Mouse (Mus musculus) midbrain, embryonic 11.5 days (tissue): Measurements from ENCODE around the gene Sh3d19. TPM values are rescaled to one million over a fixed set of nuclear protein-coding genes. Genes with fewer than 3 reads are reported as not detected.

ENCODE experiments used
- ATAC-seq: fragments of 200-750 bp; cut with Nextera tagmentation; 2 replicates; pipeline ENCODE4 v1.8.0; 2017; ENCODE audit warnings: moderate TSS enrichment, moderate library complexity; ENCODE audit not compliant: low FRiP score
- DNase-seq: peaks from one replicate; pipeline ENCODE4 v3.0.0; 2015; ENCODE audit warnings: low spot score; ENCODE audit errors: missing footprints
- H3K27ac ChIP-seq: fragments of 300-500 bp; sonication (generic); 2 replicates; pipeline ENCODE4 v1.5.1; 2014; ENCODE audit warnings: low read depth, low read length
- H3K27me3 ChIP-seq: fragments of 300-500 bp; sonication (generic); 2 replicates; pipeline ENCODE4 v1.6.1; 2014; ENCODE audit warnings: mild to moderate bottlenecking, low read length, moderate library complexity, mixed read lengths; ENCODE audit not compliant: control insufficient read depth, insufficient read depth
- H3K36me3 ChIP-seq: fragments of 300-500 bp; sonication (generic); 2 replicates; pipeline ENCODE4 v1.6.1; 2014; ENCODE audit warnings: mild to moderate bottlenecking, low read length, moderate library complexity, mixed read lengths; ENCODE audit not compliant: control insufficient read depth, insufficient read depth
- H3K4me1 ChIP-seq: fragments of 300-500 bp; sonication (generic); 2 replicates; pipeline ENCODE4 v1.6.1; 2014; ENCODE audit warnings: low read length; ENCODE audit not compliant: control insufficient read depth, insufficient read depth
- H3K4me2 ChIP-seq: fragments of 300-500 bp; sonication (generic); 2 replicates; pipeline ENCODE4 v1.6.1; 2014; ENCODE audit warnings: mild to moderate bottlenecking, moderate library complexity
- H3K4me3 ChIP-seq: fragments of 300-500 bp; sonication (generic); 2 replicates; pipeline ENCODE4 v1.5.1; 2014; ENCODE audit warnings: low read depth, low read length
- H3K9ac ChIP-seq: fragments of 300-500 bp; sonication (generic); 2 replicates; pipeline ENCODE4 v1.6.1; 2014; ENCODE audit warnings: low read length
- H3K9me3 ChIP-seq: fragments of 300-500 bp; sonication (generic); 2 replicates; pipeline ENCODE4 v1.6.1; 2016; ENCODE audit warnings: low read length; ENCODE audit not compliant: control insufficient read depth
- WGBS: fragments of 180-500 bp; shearing (Covaris S2); extraction: QIAGEN DNeasy Blood & Tissue Kit; methylation state at CpG from one replicate; pipeline ENCODE4 v1.1.7; 2014; 5-methylcytosine and 5-hydroxymethylcytosine counted together
- polyA plus RNA-seq: library from polyadenylated mRNA; unstranded; fragments of >200 nt; fragmentation: Nextera tagmentation; extraction: Ambion mirVana; gene quantifications from 2 replicates; pipeline ENCODE4 v1.2.1, GENCODE M21; 2014

Gene Sh3d19
- polyA plus RNA-seq, 1 experiment from 2014 or later, result 6.8 TPM

GRCm38 (mm10) chr3:86030566-86030965, 59.7 kb downstream of the Sh3d19 start:
- no peaks in the 10 kb centered on the region for H3K4me1 ChIP-seq
- ATAC-seq, result no peak
- no peak overlapping the region for H3K4me3 ChIP-seq
- H3K4me2 ChIP-seq, result no peak overlapping the region
- H3K27me3 ChIP-seq, result no peaks in the 10 kb centered on the region
- no peaks in the 10 kb centered on the region for H3K36me3 ChIP-seq
- no peak overlapping the region for H3K9ac ChIP-seq
- no peak overlapping the region for H3K27ac ChIP-seq
- 87% methylated on average over 4 of the region's 4 CpGs for WGBS
- DNase-seq, result no peak
- H3K9me3 ChIP-seq, result no peaks in the 10 kb centered on the region

GRCm38 (mm10) chr3:86033455-86034090, 62.7 kb downstream of the Sh3d19 start:
- no peak overlapping the region for H3K27ac ChIP-seq
- WGBS, result 87% methylated on average over 9 of the region's 9 CpGs
- no peaks in the 10 kb centered on the region for H3K9me3 ChIP-seq
- H3K4me3 ChIP-seq, result no peak overlapping the region
- no peaks in the 10 kb centered on the region for H3K36me3 ChIP-seq
- no peak overlapping the region for H3K4me2 ChIP-seq
- H3K9ac ChIP-seq, result no peak overlapping the region
- ATAC-seq (no peak), DNase-seq (no peak)
- H3K4me1 ChIP-seq, result no peaks in the 10 kb centered on the region
- no peaks in the 10 kb centered on the region for H3K27me3 ChIP-seq

- 93% methylated on average over 9 of the region's 9 CpGs for WGBS
- ATAC-seq, result no peak
- DNase-seq, result no peak
- H3K36me3 ChIP-seq, result no peaks in the 10 kb centered on the region
- H3K27ac ChIP-seq, result no peak overlapping the region
- no peak overlapping the region for H3K9ac ChIP-seq
- no peaks in the 10 kb centered on the region for H3K9me3 ChIP-seq
- H3K27me3 ChIP-seq, result no peaks in the 10 kb centered on the region
- H3K4me1 ChIP-seq, result no peaks in the 10 kb centered on the region
- no peak overlapping the region for H3K4me2 ChIP-seq
- H3K4me3 ChIP-seq, result no peak overlapping the region
These were observed 67.1 kb downstream of the Sh3d19 start for GRCm38 (mm10) chr3:86037926-86038484.

- H3K4me2 ChIP-seq, result no peak overlapping the region
- no peaks in the 10 kb centered on the region for H3K4me1 ChIP-seq
- H3K9ac ChIP-seq, result no peak overlapping the region
- 55% methylated on average over 3 of the region's 3 CpGs for WGBS
- no peaks in the 10 kb centered on the region for H3K36me3 ChIP-seq
- H3K27ac ChIP-seq, result no peak overlapping the region
- DNase-seq, result no peak
- ATAC-seq, result no peak
- H3K9me3 ChIP-seq, result no peaks in the 10 kb centered on the region
- H3K4me3 ChIP-seq, result no peak overlapping the region
- no peaks in the 10 kb centered on the region for H3K27me3 ChIP-seq
These were observed 67.7 kb downstream of the Sh3d19 start for GRCm38 (mm10) chr3:86038648-86039047.

GRCm38 (mm10) chr3:86040286-86041201, 69.6 kb downstream of the Sh3d19 start:
- H3K4me1 ChIP-seq, result no peaks in the 10 kb centered on the region
- 78% methylated on average over 14 of the region's 14 CpGs for WGBS
- no peak overlapping the region for H3K4me3 ChIP-seq

GRCm38 (mm10) chr3:86047686-86048408, 76.9 kb downstream of the Sh3d19 start:
- DNase-seq (no peak), ATAC-seq (no peak)
- 93% methylated on average over 9 of the region's 9 CpGs for WGBS
- no peaks in the 10 kb centered on the region for H3K9me3 ChIP-seq
- H3K4me3 ChIP-seq, result no peak overlapping the region
- no peaks in the 10 kb centered on the region for H3K36me3 ChIP-seq
- no peak overlapping the region for H3K27ac ChIP-seq
- no peak overlapping the region for H3K9ac ChIP-seq
- H3K4me1 ChIP-seq, result no peaks in the 10 kb centered on the region
- H3K4me2 ChIP-seq, result no peak overlapping the region
- no peaks in the 10 kb centered on the region for H3K27me3 ChIP-seq

More at GRCm38 (mm10) chr3:86040286-86041201, 69.6 kb downstream of the Sh3d19 start:
- H3K4me2 ChIP-seq, result no peak overlapping the region
- ATAC-seq (no peak), DNase-seq (no peak)
- H3K9ac ChIP-seq, result no peak overlapping the region
- H3K27ac ChIP-seq, result no peak overlapping the region
- H3K36me3 ChIP-seq, result no peaks in the 10 kb centered on the region
- no peaks in the 10 kb centered on the region for H3K9me3 ChIP-seq
- H3K27me3 ChIP-seq, result no peaks in the 10 kb centered on the region

- Histone ChIP-seq H3K9me3 (no peaks in the 10 kb centered on the region), H3K27ac (no peak overlapping the region), H3K4me2 (no peak overlapping the region), H3K4me3 (no peak overlapping the region), H3K4me1 (no peaks in the 10 kb centered on the region), H3K27me3 (no peaks in the 10 kb centered on the region), H3K36me3 (no peaks in the 10 kb centered on the region), H3K9ac (no peak overlapping the region)
- no peak for DNase-seq
- 79% methylated on average over 2 of the region's 2 CpGs for WGBS
- no peak for ATAC-seq
These were observed 78.1 kb downstream of the Sh3d19 start for GRCm38 (mm10) chr3:86049041-86049440.

GRCm38 (mm10) chr3:86056678-86057077, 85.8 kb downstream of the Sh3d19 start:
- no peaks in the 10 kb centered on the region for H3K36me3 ChIP-seq
- no peak for ATAC-seq
- DNase-seq, result no peak
- no peaks in the 10 kb centered on the region for H3K4me1 ChIP-seq
- no peak overlapping the region for H3K9ac ChIP-seq
- no peak overlapping the region for H3K4me2 ChIP-seq
- no peaks in the 10 kb centered on the region for H3K27me3 ChIP-seq
- H3K4me3 ChIP-seq, result no peak overlapping the region
- WGBS, result 78% methylated on average over 4 of the region's 4 CpGs
- H3K9me3 ChIP-seq, result no peaks in the 10 kb centered on the region
- no peak overlapping the region for H3K27ac ChIP-seq
